Mouse (Mus musculus) gastrocnemius, adult 2 months (tissue): ENCODE data around the gene Pkdcc. TPM values are rescaled to one million over a fixed set of nuclear protein-coding genes. Genes with fewer than 3 reads are reported as not detected.

Experiments used
- DNase-seq: peaks from one replicate; pipeline ENCODE4 v3.0.0; 2022
- H3K27ac ChIP-seq: fragments of 200-600 bp; 2 replicates; pipeline ENCODE4 v1.8.1; 2022; ENCODE audit warnings: mild to moderate bottlenecking
- H3K4me3 ChIP-seq: fragments of 200-600 bp; 2 replicates; pipeline ENCODE4 v1.8.1; 2022; ENCODE audit warnings: mild to moderate bottlenecking, moderate library complexity
- CTCF ChIP-seq: fragments of 200-600 bp; IDR thresholded peaks from 2 replicates; pipeline ENCODE4 v1.8.1; 2022; ENCODE audit warnings: antibody characterized with exemption, mild to moderate bottlenecking, moderate library complexity
- intact Hi-C: fragments of 180-260 bp; cut with DNase I; formaldehyde crosslinking; loops from one replicate; pipeline ENCODE4 v1.15.1; 2025
- long read RNA-seq, 2 experiments: library from polyadenylated mRNA; stranded (forward); transcript quantifications; one replicate each; pipeline ENCODE4 v2.0.0; 2021
- total RNA-seq, 2 experiments: library from RNA; stranded (reverse); gene quantifications; 2 replicates each; pipeline ENCODE4 v1.2.3; 2021

Gene Pkdcc
- total RNA-seq = 100 to 1,000 TPM in 1 of 2 experiments, 10 to 100 TPM in 1; 96.3 to 115 TPM
- long read RNA-seq, experiment 1, transcript Pkdcc-204 (7 exons, 2,446 nt) = major isoform, 42 of 53 reads
- long read RNA-seq, experiment 1, partial matches to known transcripts = 5 of 53 reads
- long read RNA-seq, experiment 1, other reads (novel, unspliced or antisense) = 6 of 53 reads
- long read RNA-seq, experiment 2, transcript Pkdcc-204 (7 exons, 2,446 nt) = major isoform, 67 of 82 reads
- long read RNA-seq, experiment 2, partial matches to known transcripts = 8 of 82 reads
- long read RNA-seq, experiment 2, other reads (novel, unspliced or antisense) = 7 of 82 reads

DNA sequence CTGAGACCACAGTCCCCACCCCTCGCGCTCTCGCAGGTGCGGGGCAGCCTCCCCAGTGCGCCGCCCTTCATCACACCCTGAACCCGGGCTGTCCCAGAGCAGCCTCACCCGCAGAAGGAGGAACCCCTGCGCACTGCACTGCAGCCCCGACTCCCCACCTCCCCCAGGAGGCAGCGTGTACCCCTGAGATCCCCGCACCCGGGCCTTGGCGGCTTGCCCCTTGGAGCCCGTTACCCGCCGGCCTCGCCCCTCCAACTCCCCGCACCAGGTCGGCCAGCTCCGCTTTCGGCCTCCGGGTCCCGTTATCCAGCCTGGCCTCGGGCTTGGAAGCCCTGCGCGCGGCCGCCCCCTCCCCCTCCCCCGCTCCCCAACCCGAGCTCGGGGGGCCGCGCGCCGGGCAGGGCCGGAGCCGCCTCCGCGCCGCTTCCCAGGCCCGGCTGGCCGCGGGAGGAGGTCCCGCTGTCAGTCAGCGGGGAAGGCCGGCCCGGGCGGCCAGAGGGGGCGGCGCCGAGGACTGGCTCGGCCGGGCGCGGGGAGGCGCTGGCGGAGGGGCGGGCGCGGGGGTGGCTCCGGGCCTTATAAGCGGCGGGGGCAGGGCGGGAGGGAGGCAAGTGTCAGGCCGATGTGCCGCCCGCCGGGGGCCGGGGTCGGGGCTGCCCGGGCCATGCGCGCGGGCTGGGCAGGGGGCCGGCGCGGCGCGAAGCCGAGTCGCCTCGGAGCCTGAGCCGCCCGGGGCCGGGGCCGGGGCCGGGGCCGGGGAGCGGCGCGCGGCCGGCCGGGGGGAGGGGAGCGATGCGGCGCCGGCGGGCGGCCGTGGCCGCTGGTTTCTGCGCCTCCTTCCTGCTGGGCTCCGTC lies at the start of gene Pkdcc:
TSS of gene Pkdcc (plus strand) at position 619 of the 855 bp plus-strand sequence.
- no peak for TF ChIP-seq CTCF
- peak; percentile 98 for DNase-seq
- Histone ChIP-seq H3K27ac (peak within 1 kb of the TSS; percentile 94), H3K4me3 (peak within 1 kb of the TSS; percentile 96)
- intact Hi-C loops = loop anchor here (1.0 to 5.0 kb wide), 2 partner anchors 58 to 113 kb away; no protein-coding TSS in a partner anchor

DNA sequence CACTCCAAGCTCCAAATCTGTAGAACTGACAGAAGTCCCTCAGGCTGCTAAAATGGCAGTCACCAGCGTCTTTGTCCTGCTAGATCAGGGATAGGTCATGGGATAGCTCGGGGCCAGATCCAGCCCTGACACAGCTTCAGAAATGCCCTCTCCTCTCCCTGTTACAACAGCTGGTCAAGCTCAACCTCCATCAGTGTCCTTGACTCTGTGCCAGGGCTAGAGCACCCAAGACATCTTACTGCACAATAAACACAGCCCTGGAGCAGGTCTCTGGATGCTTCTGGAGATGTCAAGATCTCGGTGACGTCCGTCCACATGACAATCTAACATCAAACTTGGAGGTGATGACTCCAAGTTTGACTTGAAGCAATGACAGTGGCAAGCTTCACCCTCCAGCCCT lies 48.9 kb upstream of the Pkdcc start:
- Histone ChIP-seq H3K4me3 (no peak overlapping the region), H3K27ac (no peak overlapping the region)
- TF ChIP-seq CTCF = no peak
- DNase-seq = no peak
- intact Hi-C loops = no loop called here

DNA sequence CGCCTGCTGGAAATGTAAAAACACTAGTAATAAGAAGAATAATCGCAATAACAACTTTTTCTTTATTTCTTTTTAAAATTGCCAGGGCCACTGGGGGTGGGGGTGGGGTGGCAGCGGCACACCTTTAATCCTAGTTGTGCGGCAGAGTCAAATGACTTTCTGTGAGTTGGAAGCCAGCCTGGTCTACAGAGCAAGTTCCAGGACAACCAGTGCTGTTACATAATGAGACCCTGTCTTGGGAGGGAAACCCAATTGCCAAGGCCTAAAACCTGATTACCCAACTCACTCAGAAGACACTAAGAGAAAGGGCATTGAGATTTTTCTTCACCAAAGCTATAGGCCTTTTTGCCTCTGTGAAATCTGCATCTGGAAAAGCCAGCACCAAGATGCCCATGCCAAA lies 38.9 kb upstream of the Pkdcc start:
- peak; percentile 47 for DNase-seq
- no peak for TF ChIP-seq CTCF
- no peak overlapping the region for H3K4me3 ChIP-seq

DNA sequence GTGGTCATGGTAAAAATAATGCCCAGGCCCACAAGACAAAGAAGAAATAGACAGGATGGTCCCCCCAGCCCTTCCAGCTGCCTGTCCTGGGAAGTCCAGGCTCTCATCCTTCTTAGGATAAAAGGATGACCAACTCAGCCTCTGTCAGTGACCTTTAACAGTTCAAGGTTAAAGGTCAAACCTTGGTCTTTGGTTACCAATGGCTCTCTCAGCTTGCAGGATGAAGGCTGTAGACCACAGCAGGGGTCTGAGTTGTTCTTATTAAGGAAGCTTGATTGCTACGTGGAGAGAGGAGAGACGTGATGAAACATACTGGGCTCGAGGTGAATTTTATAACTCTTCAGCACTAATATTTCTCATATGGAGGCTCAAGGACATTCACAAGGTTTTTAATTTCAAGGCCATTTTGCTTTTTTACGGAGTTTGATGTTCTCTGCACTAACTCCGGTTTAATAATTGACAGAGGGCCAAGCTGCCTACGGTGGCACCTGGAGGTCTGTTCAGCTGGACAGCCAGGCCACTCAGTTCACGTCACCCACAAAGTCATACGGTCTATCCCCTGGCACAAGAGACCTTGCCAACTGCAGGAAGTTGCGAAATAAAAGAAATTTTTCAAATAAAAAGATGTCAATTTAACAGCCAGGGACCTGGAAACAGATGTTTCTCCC lies 36.5 kb upstream of the Pkdcc start:
- no peak overlapping the region for H3K27ac ChIP-seq
- intact Hi-C loops = no loop called here
- no peak for TF ChIP-seq CTCF

More for the DNA sequence above, 38.9 kb upstream of the Pkdcc start:
- intact Hi-C loops = no loop called here
- H3K27ac ChIP-seq = 0 out of 2 replicates have a peak overlapping the region, but pooled peaks have one; percentile 54

DNA sequence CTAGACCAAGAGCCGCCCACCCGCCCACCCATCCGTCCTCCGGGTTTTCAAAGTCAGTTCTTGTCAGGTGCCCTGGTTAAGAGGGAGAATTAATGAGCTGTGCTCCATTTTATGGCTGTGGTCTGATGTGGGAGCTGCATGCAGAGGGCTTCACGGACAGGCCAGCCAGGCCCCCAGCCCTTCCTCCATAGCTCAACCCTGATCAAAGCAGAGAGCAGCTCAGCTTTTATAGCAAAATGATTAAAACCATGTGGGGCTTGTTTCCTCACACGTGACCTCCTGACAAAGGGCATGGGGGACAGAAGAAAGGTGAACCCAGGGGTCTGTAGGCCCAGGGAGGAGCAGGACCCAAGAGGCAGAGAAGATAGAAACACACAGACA lies 36.0 kb upstream of the Pkdcc start:
- intact Hi-C loops = no loop called here
- H3K4me3 ChIP-seq = no peak overlapping the region
- DNase-seq = no peak
- no peak for TF ChIP-seq CTCF
- no peak overlapping the region for H3K27ac ChIP-seq

More for the DNA sequence above, 36.5 kb upstream of the Pkdcc start:
- H3K4me3 ChIP-seq = no peak overlapping the region
- DNase-seq = no peak

DNA sequence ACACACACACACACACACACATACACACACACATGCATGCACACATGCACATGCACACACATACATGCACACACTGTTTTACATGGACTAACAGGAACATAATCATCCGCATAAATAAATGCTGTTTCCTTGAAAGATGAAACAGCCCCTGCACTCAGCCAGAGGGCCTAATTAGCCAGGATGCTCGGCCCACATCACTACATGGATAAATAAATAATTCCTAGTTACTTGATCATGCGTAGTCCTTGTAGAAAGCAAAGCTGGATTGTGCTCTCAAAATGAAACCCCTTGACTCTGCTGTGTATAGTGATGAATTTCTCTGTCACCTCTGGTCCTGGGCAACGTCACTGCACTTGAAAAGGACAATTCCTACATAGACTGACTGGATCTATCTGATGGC lies 35.5 kb upstream of the Pkdcc start:
- no peak overlapping the region for H3K4me3 ChIP-seq
- no peak overlapping the region for H3K27ac ChIP-seq
- intact Hi-C loops = no loop called here
- no peak for TF ChIP-seq CTCF
- no peak for DNase-seq

DNA sequence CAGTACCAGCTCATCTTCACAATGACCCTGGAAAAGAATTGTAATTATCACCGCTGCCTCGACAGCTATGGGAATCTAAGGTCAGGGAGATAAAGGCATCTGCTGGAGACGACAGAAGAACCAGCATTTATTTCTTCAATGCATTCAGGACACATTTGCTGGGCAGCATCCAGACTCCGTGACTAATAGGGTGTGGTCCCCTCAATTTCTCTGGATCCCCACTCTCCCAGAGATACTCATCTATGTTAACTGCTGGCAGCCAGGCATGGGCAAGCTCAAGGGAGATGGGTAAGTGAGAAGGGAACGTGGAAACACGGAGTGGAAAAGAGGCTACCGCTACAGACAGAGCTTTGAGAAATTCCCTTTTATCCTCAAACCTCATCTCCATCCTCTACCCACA lies 34.0 kb upstream of the Pkdcc start:
- DNase-seq = peak; percentile 61
- TF ChIP-seq CTCF = no peak
- H3K4me3 ChIP-seq = no peak overlapping the region
- no peak overlapping the region for H3K27ac ChIP-seq
- intact Hi-C loops = no loop called here

DNA sequence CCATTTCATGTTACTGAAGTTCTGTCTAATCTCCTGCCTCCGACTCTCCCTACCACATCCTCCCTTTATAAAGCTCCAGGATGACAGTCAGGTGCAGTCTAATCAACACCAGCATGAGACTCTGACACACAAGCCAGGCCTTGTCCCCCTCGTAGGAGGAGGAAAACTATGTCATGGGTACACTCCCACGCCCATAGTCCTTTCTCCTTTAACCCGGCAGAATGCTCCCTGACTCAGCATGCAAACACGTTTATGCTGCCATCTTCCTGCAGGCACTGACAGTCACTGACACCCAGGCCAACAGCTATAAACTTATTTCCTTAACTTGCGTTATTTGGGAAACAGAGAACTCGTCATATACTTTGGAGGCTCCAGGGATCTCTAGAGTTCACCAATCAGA lies 33.5 kb upstream of the Pkdcc start:
- DNase-seq = no peak
- intact Hi-C loops = no loop called here
- no peak overlapping the region for H3K27ac ChIP-seq
- TF ChIP-seq CTCF = no peak
- no peak overlapping the region for H3K4me3 ChIP-seq

DNA sequence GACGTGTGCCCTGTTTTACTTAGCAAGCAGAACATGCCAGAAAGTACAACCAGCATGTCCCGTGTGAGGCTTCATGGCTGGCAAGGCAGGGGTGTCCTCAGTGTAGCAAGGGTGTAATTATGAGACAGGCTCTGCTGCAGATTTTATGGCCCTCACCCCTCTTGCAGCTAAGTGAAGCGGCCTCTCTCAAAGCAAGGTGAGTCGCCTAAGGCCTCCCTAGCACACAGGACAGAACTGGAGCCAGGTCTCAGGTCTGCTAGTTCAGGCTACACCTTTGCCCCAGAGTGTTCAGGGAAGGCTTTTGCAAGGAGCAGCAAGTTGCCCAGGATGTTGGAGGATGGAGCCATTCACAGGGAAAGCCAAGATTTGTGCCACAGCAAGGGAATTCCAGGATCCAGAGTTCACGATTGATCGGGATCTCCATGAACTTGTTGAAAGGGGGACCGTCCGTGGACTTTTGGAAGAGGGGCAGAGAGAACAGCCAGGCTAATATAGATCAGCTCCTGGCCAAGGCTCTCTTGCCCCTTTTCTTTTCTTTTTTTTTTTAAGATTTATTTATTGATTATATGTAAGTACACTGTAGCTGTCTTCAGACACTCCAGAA lies 32.9 kb upstream of the Pkdcc start:
- no peak for TF ChIP-seq CTCF
- Histone ChIP-seq H3K4me3 (no peak overlapping the region), H3K27ac (no peak overlapping the region)
- intact Hi-C loops = no loop called here
- no peak for DNase-seq

DNA sequence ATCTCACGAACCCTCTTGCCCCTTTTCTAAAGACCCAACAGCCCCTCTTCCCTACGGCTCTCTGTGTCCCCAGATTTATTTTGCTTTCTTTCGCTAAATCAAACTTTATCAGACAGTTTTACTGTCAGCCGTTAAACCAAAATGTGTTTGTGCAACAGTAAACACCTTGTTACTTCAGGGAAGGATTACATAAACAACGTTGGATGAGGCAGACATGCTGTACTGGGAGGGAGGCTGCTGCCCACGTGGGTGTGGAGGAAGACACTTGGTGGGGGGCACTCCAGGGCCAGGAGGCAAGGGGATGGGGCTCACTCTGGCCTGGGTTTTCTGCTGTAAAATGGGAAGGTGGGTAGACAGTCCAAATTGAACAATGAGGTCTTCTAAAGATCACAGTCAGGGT lies 32.3 kb upstream of the Pkdcc start:
- H3K4me3 ChIP-seq = no peak overlapping the region
- TF ChIP-seq CTCF = no peak
- intact Hi-C loops = no loop called here
- no peak overlapping the region for H3K27ac ChIP-seq
- DNase-seq = no peak

DNA sequence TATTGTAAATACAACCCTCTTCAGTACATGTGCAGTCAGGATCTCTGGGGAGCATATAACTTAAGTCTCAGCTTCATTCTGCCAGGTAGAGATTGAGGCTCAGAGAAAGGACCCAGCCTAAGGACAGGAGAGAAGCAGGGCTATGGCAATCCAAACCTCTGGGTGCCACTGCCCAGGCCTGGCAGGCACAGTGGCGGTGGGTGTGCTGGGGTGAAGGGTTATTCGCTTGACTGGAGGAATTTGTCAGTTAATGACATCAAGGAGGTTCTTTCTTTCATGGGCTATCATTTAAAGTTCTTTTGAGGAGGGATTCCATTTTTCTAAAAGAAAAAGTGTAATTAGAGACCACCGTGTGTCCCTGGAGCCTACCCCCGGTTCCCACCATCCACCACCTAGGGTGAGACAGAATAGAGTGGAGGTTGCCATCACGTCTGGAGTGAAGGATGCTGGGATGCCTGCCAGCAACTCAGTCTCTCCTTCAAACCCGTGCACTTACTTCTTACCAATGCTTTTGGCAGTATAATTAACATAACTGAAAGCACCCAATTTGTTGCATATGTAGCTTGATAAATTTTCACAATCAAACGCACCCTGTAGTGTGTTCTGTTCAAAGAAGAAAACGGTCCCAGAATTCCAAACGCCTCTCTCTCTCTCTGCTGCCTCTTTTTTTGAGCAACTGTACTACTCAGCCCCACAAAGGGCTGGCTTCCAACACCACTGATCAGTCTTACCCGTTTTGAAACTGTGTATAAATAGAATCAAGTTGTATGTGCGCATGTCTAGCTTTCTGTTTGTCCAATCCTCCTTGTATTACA lies 27.1 kb upstream of the Pkdcc start:
- DNase-seq = peak; percentile 70
- intact Hi-C loops = no loop called here
- peak overlapping the region; percentile 82 for H3K27ac ChIP-seq
- peak overlapping the region; percentile 42 for H3K4me3 ChIP-seq
- no peak for TF ChIP-seq CTCF

DNA sequence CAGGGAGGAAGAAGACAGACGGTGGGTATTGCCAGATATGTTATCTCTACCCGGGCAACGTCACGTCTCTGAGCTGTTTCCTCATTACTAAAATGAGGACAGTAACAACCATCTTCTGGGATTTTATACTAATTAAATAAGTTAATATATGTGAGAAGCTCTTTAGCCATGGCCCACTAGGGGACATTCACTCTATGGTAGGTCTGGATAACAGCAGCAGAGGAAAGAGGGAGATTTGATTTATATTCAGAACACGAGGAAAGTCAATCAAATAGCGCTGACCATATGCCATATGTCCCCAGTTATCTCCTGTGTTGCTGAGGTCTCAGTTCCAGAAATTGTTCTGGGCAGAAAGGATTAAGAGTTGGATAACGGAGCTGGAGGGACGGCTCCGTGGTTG lies 24.3 kb upstream of the Pkdcc start:
- no peak overlapping the region for H3K4me3 ChIP-seq
- TF ChIP-seq CTCF = no peak

More for the DNA sequence above, 24.3 kb upstream of the Pkdcc start:
- no peak overlapping the region for H3K27ac ChIP-seq
- intact Hi-C loops = no loop called here
- no peak for DNase-seq
